Mouse (Mus musculus): ENCODE results near the gene Srsf9.

DNA sequence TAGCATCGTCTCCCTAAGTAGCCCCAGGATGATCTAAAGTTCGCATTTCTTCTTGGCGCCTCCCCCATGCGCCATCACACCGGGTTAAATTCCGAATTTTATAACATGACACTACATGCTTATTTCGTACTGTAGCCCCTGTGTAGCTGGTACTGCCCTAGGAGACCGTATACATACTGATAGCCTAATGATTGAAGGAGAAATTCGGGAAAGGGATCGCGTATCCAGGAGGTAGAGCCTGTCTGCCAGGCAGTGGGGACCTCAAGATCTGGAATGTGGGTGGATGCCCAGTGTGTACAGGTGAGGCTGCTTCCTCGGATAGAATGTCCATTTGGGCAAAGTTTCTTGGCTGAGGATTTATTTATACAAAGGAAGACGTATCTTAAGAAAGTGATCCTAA is 25.4 kb upstream of the Srsf9 start:
- no peak for TF ChIP-seq EP300 (optimal IDR thresholded peaks at IDR 0.05)
- TF ChIP-seq CTCF (IDR thresholded peaks at IDR 0.05; ENCODE audit: low read depth): no peak

Data from stomach, postnatal 0 days (tissue).